Mouse (Mus musculus) brain, embryonic 14.5 days (tissue): Measurements from ENCODE around the gene G0s2.

Experiments
- CTCF ChIP-seq: fragments of 200-500 bp; IDR thresholded peaks from 2 replicates; pipeline ENCODE4 v1.5.1; 2012; ENCODE audit warnings: inconsistent platforms, mild to moderate bottlenecking, moderate library complexity, borderline replicate concordance; ENCODE audit not compliant: insufficient read depth, insufficient read length; ENCODE audit errors: extremely low read depth
- POLR2A ChIP-seq: fragments of 200-500 bp; IDR thresholded peaks from 2 replicates; pipeline ENCODE4 v1.6.1; 2012; ENCODE audit warnings: mild to moderate bottlenecking, inconsistent platforms, borderline replicate concordance; ENCODE audit not compliant: poor library complexity, insufficient read depth, insufficient read length, severe bottlenecking; ENCODE audit errors: extremely low read depth

- TF ChIP-seq CTCF: no peak
- no peak for TF ChIP-seq POLR2A
Measured at GRCm38 (mm10) chr1:193232732-193233131, 40.3 kb downstream of the G0s2 start.
